Mouse (Mus musculus): Measurements from ENCODE around the gene Tacc2.
A peak's percentile ranks its signal among the peaks of the same experiment; 100 is the strongest.

The Tacc2 gene

DNA sequence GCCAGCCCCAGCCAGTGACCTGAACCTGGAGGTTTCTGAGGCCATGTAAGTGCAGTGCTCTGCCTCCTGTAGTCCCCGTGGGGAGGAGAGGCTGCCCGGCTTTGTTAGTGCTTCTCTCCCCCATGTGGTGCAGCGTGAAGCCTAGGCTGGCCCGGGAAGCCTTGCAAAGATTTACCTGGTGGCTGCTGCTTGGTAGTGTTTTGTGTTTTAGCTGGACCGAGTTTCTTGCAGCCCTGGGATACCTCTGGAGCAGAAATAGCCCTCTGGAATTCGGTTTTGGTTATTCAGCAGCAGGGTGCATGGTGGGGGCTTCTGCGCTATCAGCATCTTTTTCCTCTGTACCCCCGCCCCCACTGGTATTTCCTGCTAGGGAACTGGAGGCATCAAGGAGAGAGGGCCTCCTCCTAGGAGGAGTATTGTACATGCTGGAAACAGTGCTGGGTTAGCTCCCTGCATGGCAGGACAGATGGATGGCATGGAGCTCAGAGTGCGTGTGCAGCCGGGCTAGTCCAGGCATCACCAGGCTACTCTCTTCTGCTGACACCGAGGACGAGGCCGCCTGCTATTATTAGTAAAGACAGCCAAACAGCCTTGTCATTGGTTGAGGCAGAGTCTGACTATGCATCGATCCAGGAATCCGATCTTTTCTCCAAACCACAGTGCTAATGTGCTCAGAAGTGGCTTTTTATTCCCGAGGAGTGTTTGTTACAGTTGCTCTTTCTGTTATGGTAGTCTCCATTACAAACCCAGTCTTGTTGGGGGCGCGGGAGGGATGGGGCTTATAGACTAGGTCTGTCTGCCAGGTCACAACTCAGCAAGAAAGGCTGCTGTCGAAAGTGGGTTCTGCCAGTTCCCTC lies 115.9 kb downstream of the Tacc2 start:
- no peak for DNase-seq

DNA sequence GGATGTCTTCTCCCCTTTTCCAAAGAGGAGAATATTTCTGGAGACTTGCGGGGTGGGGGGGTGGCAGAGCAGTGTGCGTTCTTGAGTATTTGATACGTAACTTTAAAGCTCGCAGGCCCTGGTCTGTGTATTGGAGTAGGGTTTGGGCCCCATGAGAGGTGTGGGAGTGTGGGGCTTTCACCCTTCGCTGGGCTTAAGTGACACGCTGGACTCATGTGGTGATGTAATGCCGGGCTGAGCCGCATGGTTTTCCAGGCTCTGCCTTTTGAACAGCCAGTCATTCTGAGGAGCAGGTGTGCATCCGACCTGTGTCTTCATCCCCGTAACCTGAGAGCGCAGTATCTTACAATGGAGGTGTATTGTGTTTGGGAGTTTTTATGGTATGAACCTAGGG lies 116.6 kb downstream of the Tacc2 start:
- DNase-seq = no peak

GRCm38 (mm10) chr7:130695669-130696338 lies 118.6 kb downstream of the Tacc2 start:
- DNase-seq = no peak

DNA sequence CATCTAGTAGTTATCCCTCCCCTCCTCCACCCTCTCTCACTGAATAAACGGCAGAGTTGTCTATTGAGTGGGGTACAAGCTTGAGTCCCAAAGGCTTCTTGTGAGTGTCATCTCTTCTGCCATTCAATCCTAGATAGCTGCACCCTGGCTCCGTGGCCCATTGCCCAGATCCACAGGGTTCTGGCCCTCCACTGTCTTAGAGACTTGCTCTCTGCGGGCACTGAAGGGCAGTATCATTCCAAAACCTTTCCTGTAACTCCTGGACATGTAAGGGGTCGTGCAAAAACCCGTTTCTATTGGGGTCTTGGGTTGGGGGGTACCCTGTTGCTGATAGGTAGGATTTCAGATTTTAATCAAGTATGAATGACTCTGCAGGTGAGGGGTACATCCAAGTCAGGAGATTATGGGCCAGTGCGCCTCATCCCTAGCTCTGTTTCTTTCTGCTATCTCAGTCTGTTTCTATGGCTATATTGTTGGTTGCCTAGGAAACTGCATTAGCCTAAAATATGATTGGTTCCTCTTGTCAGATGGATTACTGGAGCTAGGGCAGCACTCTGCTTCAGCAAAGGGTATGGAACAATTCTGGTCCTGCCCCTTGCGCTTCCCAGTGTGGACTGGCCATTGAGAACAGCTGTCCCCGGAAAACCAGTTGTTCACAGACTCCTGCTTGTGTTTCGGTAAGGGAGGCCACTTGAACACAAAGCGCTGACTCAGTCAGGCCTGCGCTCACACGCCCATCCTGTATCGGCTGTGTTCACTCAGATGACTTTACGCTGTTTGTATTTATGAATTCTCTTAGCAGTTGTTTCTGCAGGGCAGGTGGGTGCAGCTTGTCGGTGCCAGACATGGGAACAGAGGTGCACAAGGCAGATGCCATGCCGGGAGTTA lies 119.4 kb downstream of the Tacc2 start:
- DNase-seq = no peak

- DNase-seq = no peak
These were observed 121.2 kb downstream of the Tacc2 start for GRCm38 (mm10) chr7:130698480-130698879.

DNA sequence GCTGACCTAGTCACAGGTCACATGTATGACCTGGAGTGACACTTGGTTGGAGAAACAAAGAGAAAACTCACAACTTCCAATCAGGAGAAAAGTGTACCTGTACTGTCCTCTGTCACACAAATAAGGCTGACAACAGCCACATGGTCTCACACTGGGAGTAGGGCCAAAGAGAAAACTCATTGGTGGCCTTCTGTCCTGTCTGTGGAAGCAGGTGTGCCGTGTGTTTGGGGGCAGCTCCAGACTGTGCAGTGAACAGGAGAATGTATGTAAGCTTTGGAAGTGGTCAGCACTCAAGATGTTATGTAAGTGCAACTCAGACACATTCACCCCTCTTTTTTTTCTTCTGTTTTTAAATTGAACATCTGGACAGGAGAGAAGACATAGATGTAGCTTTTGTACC lies 124.1 kb downstream of the Tacc2 start:
- DNase-seq = no peak

DNA sequence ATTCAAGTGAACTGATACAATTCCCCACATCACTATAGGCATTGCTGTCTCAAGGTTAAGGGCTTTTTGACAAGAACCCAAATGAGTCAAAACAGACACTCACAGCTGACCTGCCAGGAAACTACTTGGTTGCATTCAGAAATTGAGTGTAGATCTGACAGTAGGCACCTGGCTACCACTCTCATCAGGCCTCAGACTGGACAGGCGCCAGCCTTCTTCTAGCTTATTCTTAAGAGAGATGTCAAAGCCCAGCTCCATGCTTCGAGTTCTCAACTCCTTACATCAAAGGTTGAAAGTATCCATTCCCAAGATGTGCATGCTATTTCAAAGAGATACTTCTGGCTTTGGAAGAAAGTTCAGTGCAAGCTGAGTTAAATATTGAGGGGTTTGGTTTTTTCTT lies 128.0 kb downstream of the Tacc2 start:
- DNase-seq = no peak

- peak; percentile 85 for DNase-seq
These were observed 131.7 kb downstream of the Tacc2 start for GRCm38 (mm10) chr7:130708940-130709339.

DNA sequence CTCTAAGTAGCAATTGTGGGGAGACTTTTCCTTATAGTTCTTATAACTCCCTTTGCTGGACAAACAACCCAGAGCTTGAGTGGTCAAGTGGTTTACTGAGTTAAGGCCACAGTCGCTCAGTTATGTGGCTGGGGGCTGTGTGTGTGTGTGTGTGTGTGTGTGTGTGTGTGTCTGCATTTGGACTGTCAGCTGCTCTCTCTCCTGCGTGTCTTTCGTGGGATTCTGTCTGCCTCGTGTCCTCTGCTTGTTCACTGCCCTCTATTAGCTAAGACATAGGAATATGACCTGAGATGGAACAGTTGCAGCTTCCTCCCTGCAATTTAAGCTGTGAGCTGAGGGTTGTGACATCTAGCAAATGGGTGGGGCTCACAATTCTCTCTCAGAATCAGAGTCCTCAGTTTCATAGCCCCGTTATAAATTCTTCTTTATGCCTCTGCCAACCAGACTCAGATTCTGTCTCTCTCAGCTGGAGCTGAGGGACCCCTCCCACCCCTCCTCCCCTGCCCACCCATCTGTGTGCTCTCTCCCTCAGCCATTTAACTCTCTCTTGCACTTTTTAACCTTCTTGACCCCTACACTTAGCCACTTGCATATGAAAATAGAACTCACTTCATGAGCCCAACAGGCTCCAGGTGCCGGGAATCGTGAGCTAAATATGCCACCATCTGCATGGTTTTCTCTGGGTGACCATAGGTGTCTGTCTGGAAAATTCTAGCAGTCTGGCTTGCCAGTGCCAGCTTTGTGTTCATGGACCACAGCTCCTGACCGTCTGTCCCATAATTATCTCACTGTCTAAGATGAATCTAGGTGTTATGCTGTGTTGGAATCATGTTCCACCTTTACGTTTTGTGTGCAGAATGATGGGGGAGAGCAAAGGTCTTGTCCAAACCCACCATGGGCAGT lies 132.4 kb downstream of the Tacc2 start:
- DNase-seq = no peak

GRCm38 (mm10) chr7:130711851-130712250 lies 134.6 kb downstream of the Tacc2 start:
- no peak for DNase-seq

DNA sequence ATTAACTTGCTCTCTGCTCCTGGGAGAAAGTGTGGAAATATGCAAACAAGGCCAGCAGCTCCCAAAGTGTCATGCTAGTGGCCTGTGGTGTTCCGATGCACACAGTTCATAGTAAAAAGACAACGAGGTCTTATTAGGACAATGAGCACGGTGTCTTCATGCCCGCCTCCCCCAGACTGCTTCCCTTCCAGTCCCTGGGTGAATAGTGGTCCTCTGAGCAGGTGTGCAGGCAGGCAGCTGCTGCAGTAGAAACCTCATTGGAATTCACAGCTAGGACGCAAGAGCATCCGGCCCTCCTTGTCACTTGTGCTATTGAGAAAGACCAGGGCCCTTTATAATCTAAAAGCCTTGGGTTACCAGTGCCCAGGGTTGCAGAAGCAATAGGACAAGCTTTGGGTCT lies 136.1 kb downstream of the Tacc2 start:
- DNase-seq = no peak

GRCm38 (mm10) chr7:130715467-130715866 lies 138.2 kb downstream of the Tacc2 start:
- DNase-seq = no peak

- DNase-seq = no peak
These were observed 139.1 kb downstream of the Tacc2 start for GRCm38 (mm10) chr7:130716341-130716740.

GRCm38 (mm10) chr7:130716989-130717388 lies 139.8 kb downstream of the Tacc2 start:
- no peak for DNase-seq

GRCm38 (mm10) chr7:130719931-130720598 lies 142.8 kb downstream of the Tacc2 start:
- peak; percentile 73 for DNase-seq

DNA sequence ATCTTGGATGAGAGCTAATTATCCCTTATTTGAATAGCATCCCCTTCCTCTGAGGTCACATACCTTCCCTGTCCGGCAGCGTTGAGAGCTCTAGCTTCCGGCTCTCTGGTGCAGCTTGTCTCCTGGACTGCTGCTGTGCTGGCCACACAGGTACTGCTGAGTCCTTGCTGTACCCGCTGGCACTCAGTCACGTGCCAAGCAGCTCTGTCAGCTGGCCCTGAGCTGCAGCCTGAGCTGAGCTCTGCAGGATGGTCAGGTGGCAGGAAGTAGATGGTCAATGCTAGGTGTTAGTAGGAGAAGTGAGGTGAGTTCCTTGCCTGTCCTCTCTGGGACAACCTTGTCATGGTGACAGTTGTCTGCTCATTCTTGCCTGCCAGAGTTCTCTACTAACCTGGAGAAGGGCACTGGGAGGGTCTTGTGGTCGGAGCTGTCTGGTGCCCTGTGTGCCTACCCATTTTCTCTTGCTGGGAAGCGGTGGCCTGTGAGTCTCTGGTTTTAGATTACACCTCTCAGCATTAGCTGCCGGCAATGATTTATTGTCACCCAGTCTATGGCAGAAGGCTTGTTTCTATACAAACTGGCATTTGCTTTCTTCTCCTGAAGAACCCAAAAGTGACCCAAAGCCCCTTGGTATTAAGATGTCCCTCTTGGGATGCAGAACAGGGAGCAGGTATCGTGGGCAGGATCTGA lies 143.6 kb downstream of the Tacc2 start:
- DNase-seq = peak; percentile 68

DNA sequence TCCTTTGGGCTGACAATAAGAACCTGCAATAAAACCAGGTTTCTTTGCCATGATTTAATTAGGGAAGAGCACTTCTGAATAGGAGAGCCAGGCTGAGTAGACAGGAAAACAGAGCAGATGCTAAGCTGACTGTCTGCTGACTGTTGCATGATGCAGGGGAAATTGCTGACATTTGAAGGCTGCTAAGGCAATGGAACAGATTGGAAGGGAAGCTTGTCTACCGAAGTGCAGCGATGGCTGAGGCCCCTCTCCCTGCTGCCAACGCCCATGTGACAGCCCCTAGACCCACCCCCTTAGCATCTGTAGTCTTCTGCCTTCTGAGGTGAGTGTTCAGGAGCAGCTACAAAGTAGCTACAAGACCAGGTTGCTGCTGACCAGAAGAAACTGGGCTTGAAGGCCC lies 148.9 kb downstream of the Tacc2 start:
- DNase-seq = no peak

- DNase-seq = no peak
These were observed 149.6 kb downstream of the Tacc2 start for GRCm38 (mm10) chr7:130726724-130727422.

DNA sequence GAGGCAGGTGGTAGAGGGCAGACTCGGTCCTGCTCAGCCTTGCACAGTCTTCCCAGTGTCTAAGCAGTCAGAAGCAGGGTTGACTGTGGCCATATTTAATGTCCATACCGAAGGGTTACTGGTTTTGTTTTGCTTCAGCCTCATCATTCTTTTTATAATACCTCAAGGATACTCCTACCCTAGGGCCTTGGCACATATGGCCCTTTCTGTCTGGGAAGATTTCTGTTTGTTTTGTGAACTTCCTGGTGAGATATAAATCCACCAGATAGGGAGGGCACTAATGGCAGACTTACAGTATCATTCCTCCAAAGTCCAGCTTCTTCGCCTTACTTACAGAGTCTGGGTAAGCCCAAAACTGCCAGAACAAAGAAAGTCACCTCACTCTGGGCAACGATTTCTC lies 150.3 kb downstream of the Tacc2 start:
- DNase-seq = no peak

DNA sequence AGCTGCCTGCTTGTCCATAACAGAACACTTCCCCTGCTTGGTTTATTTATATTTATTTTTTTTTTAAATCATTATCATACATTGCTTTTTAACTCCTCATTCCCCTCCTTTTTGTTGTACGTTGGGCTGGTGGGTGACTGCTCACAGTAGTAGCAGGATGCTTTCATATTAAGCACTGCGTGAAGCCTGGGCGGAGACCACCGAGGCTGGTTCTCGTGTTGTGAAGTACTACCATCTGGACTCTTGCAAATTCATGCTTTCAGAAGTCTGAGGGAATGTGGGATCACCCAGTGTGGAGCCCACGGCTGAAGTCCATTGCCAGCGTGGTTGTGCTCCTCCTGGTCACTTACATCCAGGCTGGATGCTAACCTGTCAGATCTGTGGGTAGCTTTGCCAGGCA lies 154.6 kb downstream of the Tacc2 start:
- no peak for DNase-seq
